Mouse (Mus musculus) left cerebral cortex, adult 2 months (tissue): ENCODE data around the gene Foxa1. TPM values are rescaled to one million over a fixed set of nuclear protein-coding genes. Genes with fewer than 3 reads are reported as not detected.
A peak's percentile ranks its signal among the peaks of the same experiment; 100 is the strongest.

ENCODE experiments used
- DNase-seq, 2 experiments: peaks; one replicate each; pipeline ENCODE4 v3.0.0; 2021 to 2022; ENCODE audit warnings: low spot score in 2 of 2, mixed read lengths in 1 of 2; ENCODE audit errors: extremely low spot score in 1 of 2
- H3K27ac ChIP-seq: fragments of 200-600 bp; 2 replicates; pipeline ENCODE4 v1.8.1; 2022
- H3K4me3 ChIP-seq: fragments of 200-600 bp; 2 replicates; pipeline ENCODE4 v1.8.1; 2022
- CTCF ChIP-seq: fragments of 200-600 bp; IDR thresholded peaks from 2 replicates; pipeline ENCODE4 v1.8.1; 2022; ENCODE audit warnings: antibody characterized with exemption, mild to moderate bottlenecking, moderate library complexity
- intact Hi-C: fragments of 180-260 bp; cut with DNase I; formaldehyde crosslinking; loops from one replicate; pipeline ENCODE4 v1.15.1; 2025
- long read RNA-seq, 2 experiments: library from polyadenylated mRNA; stranded (forward); transcript quantifications; one replicate each; pipeline ENCODE4 v2.0.0; 2021; ENCODE audit warnings: borderline mapping rate in 2 of 2
- total RNA-seq, 2 experiments: library from RNA; stranded (reverse); gene quantifications; 2 replicates each; pipeline ENCODE4 v1.2.3; 2021

Foxa1 gene
- total RNA-seq = not detected
- long read RNA-seq, experiment 1 = 0 reads
- long read RNA-seq, experiment 2 = 0 reads

DNA sequence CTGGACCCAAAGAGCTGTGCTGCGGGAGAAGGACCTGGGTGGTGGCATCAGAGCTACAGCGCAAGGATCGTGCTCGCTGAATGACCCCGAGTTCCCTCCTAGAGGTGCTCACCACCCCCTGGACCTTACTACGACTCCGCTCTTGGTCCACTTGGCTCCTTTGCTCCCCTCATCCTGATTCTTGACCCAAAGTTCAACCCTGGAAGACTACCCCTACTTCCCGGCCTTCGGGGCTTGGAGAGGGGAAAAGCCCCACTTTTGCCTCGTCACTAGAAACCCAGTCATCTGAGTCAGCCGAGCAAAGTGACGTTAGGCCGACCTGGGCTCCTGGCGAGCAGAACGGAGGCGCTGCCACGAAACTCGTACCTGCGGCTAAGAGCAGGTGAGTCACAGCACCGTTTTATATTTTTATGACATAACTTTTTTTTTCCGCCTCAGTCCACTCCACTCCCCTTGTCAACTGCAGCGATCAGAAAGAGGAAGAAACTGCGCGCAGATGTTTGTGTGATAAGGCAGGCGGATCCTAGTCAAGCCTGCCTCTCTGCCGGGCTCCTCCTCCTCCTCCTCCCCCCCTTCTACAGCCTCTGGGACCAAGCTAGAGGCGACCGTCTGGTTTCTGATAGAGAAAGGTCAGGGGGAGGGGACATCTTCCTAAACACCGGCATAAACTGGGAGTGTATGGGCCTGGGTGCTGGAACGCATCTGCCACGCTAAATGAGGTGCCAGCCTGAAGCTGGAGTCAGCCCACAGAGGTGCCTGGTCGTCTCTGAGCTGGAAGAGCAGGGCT, at the start of gene Foxa1:
TSS of gene Foxa1 (minus strand) at position 502 of the 787 bp plus-strand sequence.
- no peak within 1 kb of the TSS for H3K27ac ChIP-seq
- no peak for TF ChIP-seq CTCF
- H3K4me3 ChIP-seq = no peak within 1 kb of the TSS
- DNase-seq = no peak
- intact Hi-C loops = loop anchor here (5.0 to 10.0 kb wide), 4 partner anchors 262 to 1014 kb away; partner anchors contain the start of gene Pax9

DNA sequence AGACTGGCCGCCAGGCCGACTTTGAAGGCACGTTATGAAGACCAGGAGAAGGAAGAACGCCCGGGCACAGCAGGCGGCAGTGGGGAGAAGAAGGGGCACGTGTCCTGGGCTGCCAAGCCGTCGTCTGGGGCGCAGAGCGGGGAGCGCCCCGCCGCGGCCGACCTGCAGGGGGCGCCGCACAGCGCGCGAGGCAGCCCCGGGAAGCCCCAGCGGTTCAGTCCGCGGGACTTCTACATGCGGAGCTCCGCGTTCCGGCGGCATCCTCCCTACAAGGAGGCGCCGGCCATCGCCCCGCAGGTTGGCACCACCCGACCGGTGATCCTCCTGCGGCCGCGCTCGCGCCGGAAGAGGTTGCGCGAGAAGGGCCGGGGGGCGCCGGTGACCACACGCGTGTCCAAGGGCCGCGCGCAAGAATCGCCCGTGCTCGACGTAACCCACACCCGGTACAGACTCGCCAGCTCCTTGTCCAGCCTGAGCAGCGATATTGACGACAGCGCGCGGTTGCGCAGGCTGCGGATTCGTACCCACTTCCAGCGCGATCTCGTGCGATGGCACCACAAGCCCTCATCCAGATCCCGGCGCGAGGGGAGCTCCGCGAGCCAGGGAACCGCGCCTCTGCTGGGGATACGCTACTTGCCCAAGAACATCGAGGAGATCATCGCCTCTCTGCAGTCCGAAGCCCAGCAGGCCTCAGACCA, 29.4 kb upstream of the Foxa1 start:
- TF ChIP-seq CTCF = peak; percentile 54
- intact Hi-C loops = no loop called here
- H3K27ac ChIP-seq = no peak overlapping the region
- DNase-seq = peak; percentile 15 to 33
- H3K4me3 ChIP-seq = peak overlapping the region; percentile 31

DNA sequence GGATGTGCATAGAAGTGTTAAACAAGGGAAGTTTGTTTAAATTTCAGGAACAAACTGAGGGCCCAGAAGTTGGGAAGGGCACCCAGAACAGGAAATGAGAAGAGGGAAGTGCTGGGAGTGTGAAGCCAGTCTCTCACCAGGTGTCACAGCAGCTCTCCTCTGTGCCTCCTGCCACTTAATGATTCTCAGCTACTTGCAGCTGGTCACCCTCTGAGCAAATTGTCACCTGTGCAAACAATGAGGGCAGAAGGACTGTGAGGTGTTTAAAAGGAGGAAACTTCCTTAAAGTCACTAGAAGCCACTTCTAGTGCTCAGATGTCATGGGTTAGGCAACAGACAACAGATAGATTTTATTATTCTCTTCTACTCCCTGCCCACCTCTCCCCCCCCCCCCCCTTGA, 25.7 kb upstream of the Foxa1 start:
- H3K27ac ChIP-seq = no peak overlapping the region
- no peak for DNase-seq
- intact Hi-C loops = no loop called here
- TF ChIP-seq CTCF = no peak
- no peak overlapping the region for H3K4me3 ChIP-seq

DNA sequence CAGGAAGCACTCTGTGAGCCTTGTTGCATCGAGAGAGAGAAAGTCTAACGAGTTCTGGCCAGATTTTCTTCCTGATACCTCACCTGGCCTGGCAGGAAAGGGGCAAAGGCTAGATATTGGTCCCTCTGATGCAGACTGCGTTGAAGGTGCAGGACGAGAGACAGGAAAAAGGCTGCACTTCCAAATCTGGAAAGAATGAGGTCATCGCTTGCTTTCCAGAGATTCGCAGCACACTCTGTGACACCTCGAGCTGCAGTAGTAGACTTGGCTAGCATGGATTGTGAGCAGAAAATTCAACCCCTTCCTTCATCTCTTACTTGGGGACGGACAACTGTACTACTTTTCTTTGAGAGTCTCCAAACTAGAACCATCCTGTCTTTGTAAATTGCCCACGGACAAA, 25.1 kb upstream of the Foxa1 start:
- no peak for TF ChIP-seq CTCF
- intact Hi-C loops = no loop called here
- no peak for DNase-seq
- H3K4me3 ChIP-seq = no peak overlapping the region
- no peak overlapping the region for H3K27ac ChIP-seq

DNA sequence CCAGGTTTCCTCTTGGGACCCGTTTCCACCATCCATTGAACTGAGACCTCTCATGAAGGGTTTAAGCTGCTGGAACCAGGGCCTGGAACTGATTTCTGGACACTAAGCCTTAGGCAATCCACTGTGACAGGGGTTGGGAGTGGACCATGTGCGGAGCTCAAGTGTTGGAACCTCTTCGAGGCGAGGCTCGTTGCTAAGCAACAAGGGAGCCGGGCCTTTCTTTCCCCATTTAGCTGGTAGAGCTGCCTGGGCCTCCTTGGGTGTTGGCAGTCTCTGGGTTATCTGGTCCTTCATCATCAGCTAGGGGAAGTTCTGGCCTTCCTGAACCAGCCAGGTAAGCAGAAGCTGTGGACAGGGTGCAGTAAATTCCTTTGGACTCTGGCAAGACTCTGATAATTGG, 17.2 kb upstream of the Foxa1 start, which contains the start of gene Ttc6:
TSS of gene Ttc6 (plus strand) at position 205 of the 400 bp plus-strand sequence.
- intact Hi-C loops = no loop called here
- H3K4me3 ChIP-seq = no peak within 1 kb of the TSS
- no peak within 1 kb of the TSS for H3K27ac ChIP-seq
- no peak for TF ChIP-seq CTCF
- DNase-seq = no peak

DNA sequence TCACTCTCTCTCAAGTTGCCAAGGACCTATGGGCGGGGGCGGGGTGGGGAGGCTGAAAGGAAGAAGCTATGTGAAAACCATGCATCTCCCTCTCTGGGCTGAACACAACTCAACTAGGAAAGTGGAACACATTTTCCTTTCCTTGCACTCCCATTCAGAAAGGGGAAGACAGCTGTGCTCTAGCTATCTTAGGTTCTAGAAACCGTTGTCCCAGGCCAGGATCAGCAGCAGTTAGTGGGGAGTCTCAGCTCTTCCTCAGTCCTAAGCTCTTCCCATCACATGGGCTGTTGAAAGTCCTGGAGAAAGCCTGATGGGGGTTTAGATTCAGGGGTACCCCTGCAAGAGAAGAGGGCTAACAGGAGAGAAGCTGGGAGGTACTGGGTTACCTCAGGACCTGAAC, 7.4 kb upstream of the Foxa1 start:
- Histone ChIP-seq H3K4me3 (no peak overlapping the region), H3K27ac (no peak overlapping the region)
- intact Hi-C loops = no loop called here
- no peak for DNase-seq
- TF ChIP-seq CTCF = no peak

DNA sequence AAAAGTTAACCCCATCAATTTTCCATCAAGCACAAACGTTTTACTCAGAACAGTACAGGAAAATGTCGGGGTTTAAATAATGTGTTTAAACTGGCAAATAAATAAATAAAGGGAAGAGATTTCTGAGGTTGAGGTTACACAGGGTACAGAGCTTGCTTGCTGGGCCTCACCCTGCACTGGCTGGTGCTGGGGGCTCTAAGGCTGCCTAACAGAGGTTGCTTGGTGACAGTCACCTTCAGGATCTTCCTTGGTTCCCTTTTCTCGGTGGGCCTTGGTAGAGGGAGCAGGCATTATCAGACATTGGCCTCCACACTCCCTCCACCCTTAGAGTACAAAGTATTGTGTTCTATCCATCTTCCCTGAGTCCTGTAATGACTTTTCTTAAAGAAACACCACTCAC, 5.6 kb upstream of the Foxa1 start:
- DNase-seq = no peak
- Histone ChIP-seq H3K27ac (no peak overlapping the region), H3K4me3 (no peak overlapping the region)
- no peak for TF ChIP-seq CTCF
- intact Hi-C loops = no loop called here

DNA sequence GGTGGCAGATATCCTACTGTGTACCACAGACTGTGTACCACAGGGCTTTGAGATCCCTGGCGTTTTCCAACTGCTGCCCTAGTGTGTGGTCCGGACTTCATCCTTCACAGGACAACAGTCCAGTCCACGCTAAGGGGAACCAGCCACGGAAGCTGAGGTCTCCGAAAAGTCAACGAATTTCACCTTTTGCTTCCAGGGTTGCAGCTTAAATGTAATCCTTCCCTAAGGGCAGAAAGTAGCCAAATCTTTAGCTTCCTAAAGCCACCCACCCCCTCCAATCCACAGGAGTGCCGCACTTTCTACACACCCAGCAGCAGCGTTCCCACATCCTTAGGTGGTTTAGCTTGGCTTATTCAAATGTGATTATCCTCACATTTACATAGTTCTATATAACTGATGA, 4.2 kb upstream of the Foxa1 start:
- no peak overlapping the region for H3K27ac ChIP-seq
- no peak for TF ChIP-seq CTCF
- no peak overlapping the region for H3K4me3 ChIP-seq
- intact Hi-C loops = no loop called here
- DNase-seq = no peak

DNA sequence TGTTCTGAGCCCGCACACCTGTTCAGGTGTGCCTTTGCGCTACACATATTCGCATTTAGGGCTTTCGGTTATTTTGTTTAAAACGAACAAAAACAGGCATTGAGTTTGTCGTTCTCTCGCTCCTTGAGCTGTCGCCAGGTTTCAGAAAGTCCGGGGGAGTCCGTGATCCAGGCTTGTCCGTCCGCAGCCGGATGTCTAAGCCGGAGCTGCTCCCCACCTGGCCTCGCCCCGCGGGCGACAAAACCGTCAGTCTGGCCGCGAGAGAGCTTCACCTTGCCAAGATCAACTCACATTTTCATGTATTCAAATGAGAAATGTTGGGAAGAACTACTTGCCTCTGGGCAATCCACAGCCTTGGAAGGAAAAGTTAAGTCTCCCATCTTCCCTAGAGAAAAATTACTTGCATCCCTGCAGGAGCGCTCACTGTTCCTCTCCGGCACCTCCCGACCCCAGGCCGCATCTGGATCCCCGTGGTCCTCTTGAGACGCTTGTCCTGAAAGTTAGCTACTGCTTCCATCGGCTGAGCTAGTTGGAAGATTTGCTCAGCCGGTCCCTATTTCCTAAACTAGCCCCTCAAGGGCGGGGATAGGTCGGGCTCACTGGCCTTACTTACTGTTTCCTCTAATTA, 3.6 kb upstream of the Foxa1 start:
- intact Hi-C loops = no loop called here
- TF ChIP-seq CTCF = no peak
- no peak for DNase-seq
- Histone ChIP-seq H3K4me3 (no peak overlapping the region), H3K27ac (no peak overlapping the region)

DNA sequence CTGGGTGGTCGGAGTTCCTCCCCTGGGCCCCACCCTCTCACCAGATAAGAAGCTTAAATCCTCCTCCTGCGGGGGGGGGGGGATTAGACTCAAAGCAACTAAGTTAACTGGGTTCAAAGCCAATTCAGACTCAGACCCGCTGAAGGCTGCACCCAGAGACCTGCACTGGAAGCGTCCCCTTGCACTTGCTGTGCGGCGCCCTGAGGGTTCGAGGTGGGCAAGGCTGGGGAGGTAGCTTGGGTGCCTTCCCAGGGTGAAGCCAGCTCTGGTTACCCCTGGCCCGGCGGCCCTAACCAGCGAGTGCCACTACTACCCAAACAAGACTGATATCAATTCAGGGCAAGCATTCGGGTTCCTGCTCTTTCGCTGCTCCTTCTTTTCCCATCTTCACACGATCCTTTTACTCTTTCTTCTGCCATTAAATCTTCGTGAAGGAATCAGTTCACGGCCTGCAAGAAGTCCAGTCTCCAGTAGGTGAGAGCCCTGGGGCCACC, 3.0 kb upstream of the Foxa1 start:
- TF ChIP-seq CTCF = no peak
- no peak for DNase-seq
- Histone ChIP-seq H3K4me3 (no peak overlapping the region), H3K27ac (no peak overlapping the region)
- intact Hi-C loops = loop anchor here (5.0 to 10.0 kb wide), 4 partner anchors 265 to 1017 kb away; partner anchors contain the start of gene Pax9

DNA sequence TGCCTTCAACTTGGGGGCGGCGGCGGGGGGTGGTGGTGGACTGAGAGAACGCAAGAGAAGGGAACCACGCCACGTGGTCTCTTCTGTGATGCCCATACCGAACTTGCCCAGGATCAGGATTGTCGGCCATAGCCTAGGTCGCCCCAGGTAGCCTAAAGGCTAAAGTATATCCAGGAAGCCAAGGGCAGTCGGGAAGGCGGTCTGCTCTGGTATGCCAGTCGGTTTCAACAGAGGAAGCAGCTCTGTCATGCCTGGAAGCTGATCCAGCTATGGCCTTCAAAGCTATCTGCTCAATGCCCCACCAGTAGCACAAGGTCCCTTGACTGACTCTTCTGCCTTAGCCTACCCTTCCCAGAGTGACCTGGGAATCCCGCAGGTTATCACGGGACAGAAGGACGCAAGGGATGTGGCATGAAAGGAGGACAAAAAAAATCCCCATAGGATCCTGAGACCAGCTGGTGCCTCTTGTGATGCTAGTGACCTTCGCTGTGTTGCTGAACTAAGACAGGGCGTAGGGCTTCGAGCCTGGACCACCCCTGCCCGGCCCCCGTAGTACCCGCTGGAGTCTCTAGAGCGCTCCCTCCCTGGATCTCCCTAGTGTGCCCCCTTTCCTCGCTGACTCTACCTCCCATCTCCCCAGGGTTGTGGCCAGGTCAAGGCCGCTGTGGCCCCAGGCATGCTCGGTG, 2.4 kb upstream of the Foxa1 start:
- Histone ChIP-seq H3K27ac (no peak overlapping the region), H3K4me3 (no peak overlapping the region)
- intact Hi-C loops = loop anchor here (5.0 to 10.0 kb wide), 4 partner anchors 264 to 1017 kb away; partner anchors contain the start of gene Pax9
- TF ChIP-seq CTCF = no peak
- no peak for DNase-seq
